24 mouse cellular contexts compared by ENCODE assay signal in genomic region chr2:82616185-82616584, GRCm38 (mm10).
DNase-seq lines count a peak whose midpoint lies in the region; ATAC-seq and TF ChIP-seq lines count a peak whose summit lies in the region.
"Had no signal": no experiment of that assay in that cellular context is flagged by ENCODE, and none has a peak within 500 bp of the region (broad histone marks: within the 10 kb centered on the region; RNA-seq: fewer than 3 reads in every experiment).

No protein-coding gene starts in this region.

- WGBS in hindbrain, embryonic 11.5 days = 33% methylated on average over 3 of the region's 3 CpGs
- WGBS in hindbrain, embryonic 16.5 days = 27% methylated on average over 3 of the region's 3 CpGs
- WGBS in midbrain, embryonic 13.5 days = 16% methylated on average over 3 of the region's 3 CpGs
- 41% methylated on average over 3 of the region's 3 CpGs for WGBS in midbrain, embryonic 10.5 days
- WGBS in hindbrain, postnatal 0 days = 27% methylated on average over 3 of the region's 3 CpGs

- H3K4me2 ChIP-seq in hindbrain, embryonic 11.5 days (replicated peaks; ENCODE audit: low read depth, low read length) = no peak overlapping the region
- no peak overlapping the region for H3K4me2 ChIP-seq in hindbrain, embryonic 16.5 days (ENCODE audit: low read length)
- no peak overlapping the region for H3K4me2 ChIP-seq in midbrain, embryonic 13.5 days (replicated peaks)
- H3K4me2 ChIP-seq in hindbrain, postnatal 0 days (ENCODE audit: low read depth, low read length) = no peak overlapping the region
- H3K4me2 ChIP-seq: liver, embryonic 15.5 days; lung, embryonic 15.5 days had no signal

- H3K4me3 ChIP-seq in hindbrain, embryonic 11.5 days (ENCODE audit: low read depth, low read length) = no peak overlapping the region
- H3K4me3 ChIP-seq in hindbrain, embryonic 16.5 days (ENCODE audit: low read length) = no peak overlapping the region
- no peak overlapping the region for H3K4me3 ChIP-seq in midbrain, embryonic 13.5 days (replicated peaks)
- no peak overlapping the region for H3K4me3 ChIP-seq in midbrain, embryonic 10.5 days
- H3K4me3 ChIP-seq in hindbrain, postnatal 0 days (ENCODE audit: low read length) = no peak overlapping the region
- H3K4me3 ChIP-seq in layer of hippocampus, adult 2 months = no peak overlapping the region
- H3K4me3 ChIP-seq: embryonic facial prominence, embryonic 10.5 days; heart, embryonic 10.5 days; left cerebral cortex, adult 2 months; limb, embryonic 10.5 days; liver, embryonic 15.5 days; lung, embryonic 15.5 days had no signal

- DNase-seq in hindbrain, embryonic 11.5 days (ENCODE audit: low spot score) = peak; percentile 24
- no peak for DNase-seq in midbrain, embryonic 10.5 days (ENCODE audit: low spot score)
- peak; percentile 56 for DNase-seq in hindbrain, postnatal 0 days (ENCODE audit: low spot score)
- DNase-seq in retina, postnatal 1 day = peak; percentile 34
- DNase-seq in layer of hippocampus, adult 2 months (ENCODE audit: low spot score in 2 of 2) = no peak
- DNase-seq: adrenal gland, adult 2 months; cerebellum, adult 18-20 months; cerebellum, postnatal 25 days; heart, postnatal 4 days; kidney, adult 2 months; liver; right cerebral cortex, adult 18-20 months; thymus, adult 2 months; thymus, postnatal 4 days had no signal

- H3K27ac ChIP-seq in hindbrain, embryonic 11.5 days (ENCODE audit: low read depth, low read length) = no peak overlapping the region
- H3K27ac ChIP-seq in hindbrain, embryonic 16.5 days (ENCODE audit: low read depth, low read length) = no peak overlapping the region
- H3K27ac ChIP-seq in midbrain, embryonic 13.5 days = no peak overlapping the region
- no peak overlapping the region for H3K27ac ChIP-seq in midbrain, embryonic 10.5 days (replicated peaks)
- H3K27ac ChIP-seq in hindbrain, postnatal 0 days = no peak overlapping the region
- no peak overlapping the region for H3K27ac ChIP-seq in layer of hippocampus, adult 2 months
- H3K27ac ChIP-seq: embryonic facial prominence, embryonic 10.5 days; heart, embryonic 10.5 days; kidney, postnatal 0 days; left cerebral cortex, adult 2 months; limb, embryonic 10.5 days; liver, embryonic 15.5 days; lung, embryonic 15.5 days; macrophage had no signal

- ATAC-seq in hindbrain, embryonic 11.5 days (ENCODE audit: low FRiP score) = peak; percentile 73
- ATAC-seq in hindbrain, embryonic 16.5 days = no peak
- 0 out of 2 replicates have a peak, but pooled peaks have one; percentile 30 for ATAC-seq in midbrain, embryonic 13.5 days
- no peak for ATAC-seq in hindbrain, postnatal 0 days

- no peak overlapping the region for H3K9ac ChIP-seq in hindbrain, embryonic 11.5 days (ENCODE audit: low read depth, low read length)
- no peak overlapping the region for H3K9ac ChIP-seq in hindbrain, embryonic 16.5 days (ENCODE audit: low read depth, low read length)
- H3K9ac ChIP-seq in midbrain, embryonic 13.5 days (replicated peaks) = no peak overlapping the region
- no peak overlapping the region for H3K9ac ChIP-seq in hindbrain, postnatal 0 days (replicated peaks; ENCODE audit: low read length)
- H3K9ac ChIP-seq: liver, embryonic 15.5 days; lung, embryonic 15.5 days had no signal

- no peak for TF ChIP-seq CTCF in hindbrain, postnatal 0 days (IDR thresholded peaks at IDR 0.05; ENCODE audit: low read depth)
- TF ChIP-seq CTCF in layer of hippocampus, adult 2 months (conservative IDR thresholded peaks at IDR 0.05) = no peak

- H3K4me1 ChIP-seq in hindbrain, embryonic 11.5 days (replicated peaks; ENCODE audit: control insufficient read depth, insufficient read depth, low read length) = no peaks in the 10 kb centered on the region
- H3K4me1 ChIP-seq in hindbrain, embryonic 16.5 days (ENCODE audit: control insufficient read depth, insufficient read depth, low read depth, low read length) = no peaks in the 10 kb centered on the region
- peaks cover 3% of the 10 kb centered on the region; the same call in 1 of the 2 replicates for H3K4me1 ChIP-seq in midbrain, embryonic 13.5 days (replicated peaks)
- H3K4me1 ChIP-seq in midbrain, embryonic 10.5 days = peaks cover 3% of the 10 kb centered on the region; the same call in 1 of the 2 replicates
- H3K4me1 ChIP-seq in hindbrain, postnatal 0 days (ENCODE audit: insufficient read depth, low read length) = no peaks in the 10 kb centered on the region
- H3K4me1 ChIP-seq: embryonic facial prominence, embryonic 10.5 days; heart, embryonic 10.5 days; limb, embryonic 10.5 days; liver, embryonic 15.5 days; lung, embryonic 15.5 days had no signal

- H3K36me3 ChIP-seq in hindbrain, embryonic 11.5 days (ENCODE audit: control insufficient read depth, insufficient read depth, low read length) = no peaks in the 10 kb centered on the region
- H3K36me3 ChIP-seq in hindbrain, embryonic 16.5 days (ENCODE audit: control insufficient read depth, insufficient read depth, low read length) = no peaks in the 10 kb centered on the region
- no peaks in the 10 kb centered on the region for H3K36me3 ChIP-seq in midbrain, embryonic 13.5 days
- H3K36me3 ChIP-seq in midbrain, embryonic 10.5 days = no peaks in the 10 kb centered on the region
- H3K36me3 ChIP-seq in hindbrain, postnatal 0 days (ENCODE audit: insufficient read depth, low read length) = no peaks in the 10 kb centered on the region
- H3K36me3 ChIP-seq: embryonic facial prominence, embryonic 10.5 days; heart, embryonic 10.5 days; limb, embryonic 10.5 days; liver, embryonic 15.5 days; lung, embryonic 15.5 days had no signal

- H3K9me3 ChIP-seq in hindbrain, embryonic 11.5 days (ENCODE audit: control insufficient read depth, low read length) = no peaks in the 10 kb centered on the region
- H3K9me3 ChIP-seq in hindbrain, embryonic 16.5 days (ENCODE audit: control insufficient read depth, low read length) = no peaks in the 10 kb centered on the region
- H3K9me3 ChIP-seq in midbrain, embryonic 13.5 days = no peaks in the 10 kb centered on the region
- H3K9me3 ChIP-seq in midbrain, embryonic 10.5 days (replicated peaks) = no peaks in the 10 kb centered on the region
- H3K9me3 ChIP-seq in hindbrain, postnatal 0 days (ENCODE audit: low read length) = no peaks in the 10 kb centered on the region
- H3K9me3 ChIP-seq: embryonic facial prominence, embryonic 10.5 days; heart, embryonic 10.5 days; limb, embryonic 10.5 days; liver, embryonic 15.5 days; lung, embryonic 15.5 days had no signal

- H3K27me3 ChIP-seq in hindbrain, embryonic 11.5 days (ENCODE audit: control insufficient read depth, insufficient read depth, low read length) = no peaks in the 10 kb centered on the region
- no peaks in the 10 kb centered on the region for H3K27me3 ChIP-seq in hindbrain, embryonic 16.5 days (replicated peaks; ENCODE audit: control insufficient read depth, insufficient read depth, low read length)
- H3K27me3 ChIP-seq in midbrain, embryonic 13.5 days = no peaks in the 10 kb centered on the region
- no peaks in the 10 kb centered on the region for H3K27me3 ChIP-seq in midbrain, embryonic 10.5 days (ENCODE audit: low read depth, poor library complexity, severe bottlenecking)
- no peaks in the 10 kb centered on the region for H3K27me3 ChIP-seq in hindbrain, postnatal 0 days (ENCODE audit: insufficient read depth, low read length)
- H3K27me3 ChIP-seq: liver, embryonic 15.5 days; lung, embryonic 15.5 days had no signal

Comparison
In these comparisons a context has a peak if more than half of its experiments do, and no peak if none do; other contexts are left out.
1. ATAC-seq: peak in hindbrain, embryonic 11.5 days (single experiment) and midbrain, embryonic 13.5 days (single experiment); none in hindbrain, embryonic 16.5 days (single experiment) and hindbrain, postnatal 0 days (single experiment).
2. DNase-seq: peak in hindbrain, embryonic 11.5 days (single experiment), hindbrain, postnatal 0 days (single experiment) and retina, postnatal 1 day (single experiment); none in midbrain, embryonic 10.5 days (single experiment) and layer of hippocampus, adult 2 months (0 of 2).